Mouse (Mus musculus) fibroblast of lung, adult 2 months (primary cell): ENCODE measurements around the gene Fam122a.

Source experiments
- DNase-seq: peaks from one replicate; pipeline ENCODE4 v3.0.0-alpha.2; 2011; ENCODE audit warnings: low read depth

Fam122a gene

GRCm38 (mm10) chr19:24490275-24490674 lies 13.1 kb upstream of the Fam122a start:
- no peak for DNase-seq

- DNase-seq: no peak
These were observed 9.5 kb upstream of the Fam122a start for GRCm38 (mm10) chr19:24486433-24487296.

- no peak for DNase-seq
These were observed 7.5 kb upstream of the Fam122a start for GRCm38 (mm10) chr19:24484612-24485194.

- DNase-seq: no peak
These were observed 3.8 kb upstream of the Fam122a start for GRCm38 (mm10) chr19:24480916-24481315.

GRCm38 (mm10) chr19:24476461-24476860 lies 695 bp downstream of the Fam122a start:
- DNase-seq: no peak

GRCm38 (mm10) chr19:24475281-24475680 lies 1.9 kb downstream of the Fam122a start:
- no peak for DNase-seq

- DNase-seq: no peak
These were observed 4.6 kb downstream of the Fam122a start for GRCm38 (mm10) chr19:24472512-24472911.

- no peak for DNase-seq
These were observed 5.6 kb downstream of the Fam122a start for GRCm38 (mm10) chr19:24471538-24471937.

GRCm38 (mm10) chr19:24469216-24469615 lies 7.9 kb downstream of the Fam122a start:
- no peak for DNase-seq

GRCm38 (mm10) chr19:24468616-24469015 lies 8.5 kb downstream of the Fam122a start:
- DNase-seq: no peak

- no peak for DNase-seq
These were observed 14.1 kb downstream of the Fam122a start for GRCm38 (mm10) chr19:24463011-24463410.

- DNase-seq: no peak
These were observed 20.4 kb downstream of the Fam122a start for GRCm38 (mm10) chr19:24456591-24457231.

- DNase-seq: no peak
These were observed 21.8 kb downstream of the Fam122a start for GRCm38 (mm10) chr19:24455249-24455960.

GRCm38 (mm10) chr19:24454451-24454850 lies 22.7 kb downstream of the Fam122a start:
- no peak for DNase-seq

- no peak for DNase-seq
These were observed 23.8 kb downstream of the Fam122a start for GRCm38 (mm10) chr19:24453379-24453778.

GRCm38 (mm10) chr19:24452441-24452898 lies 24.7 kb downstream of the Fam122a start:
- DNase-seq: no peak

- DNase-seq: no peak
These were observed 25.5 kb downstream of the Fam122a start for GRCm38 (mm10) chr19:24451626-24452025.

- DNase-seq: no peak
These were observed 26.4 kb downstream of the Fam122a start for GRCm38 (mm10) chr19:24450740-24451139.

- DNase-seq: no peak
These were observed 32.8 kb downstream of the Fam122a start for GRCm38 (mm10) chr19:24444322-24444721.

GRCm38 (mm10) chr19:24439715-24440114 lies 37.4 kb downstream of the Fam122a start:
- DNase-seq: no peak

GRCm38 (mm10) chr19:24434291-24434690 lies 42.9 kb downstream of the Fam122a start:
- no peak for DNase-seq

- no peak for DNase-seq
These were observed 44.7 kb downstream of the Fam122a start for GRCm38 (mm10) chr19:24432447-24432846.
